Mouse (Mus musculus): ENCODE results near the gene Fam174a. TPM values are rescaled to one million over a fixed set of nuclear protein-coding genes. Genes with fewer than 3 reads are reported as not detected.

Fam174a gene
- polyA plus RNA-seq, 1 experiment = 6.2 TPM

- no peak overlapping the region for H3ac ChIP-seq (ENCODE audit: control insufficient read depth, insufficient read length, low read depth)
- H3K79me2 ChIP-seq (ENCODE audit: control insufficient read depth, insufficient read depth) = no peaks in the 10 kb centered on the region
- no peaks in the 10 kb centered on the region for H3K36me3 ChIP-seq (ENCODE audit: control insufficient read depth, insufficient read depth)
- TF ChIP-seq MYOG (IDR thresholded peaks at IDR 0.05; ENCODE audit: control insufficient read depth, extremely low read depth, insufficient read length) (no peak), USF1 (IDR thresholded peaks at IDR 0.05; ENCODE audit: low read depth) (no peak), MYOD1 (IDR thresholded peaks at IDR 0.05; ENCODE audit: control insufficient read depth, insufficient read length, low read depth) (no peak), MAX (IDR thresholded peaks at IDR 0.05) (no peak), CEBPB (IDR thresholded peaks at IDR 0.05; ENCODE audit: low read depth) (no peak), FOSL1 (IDR thresholded peaks at IDR 0.05; ENCODE audit: insufficient read depth, low read length, poor library complexity, severe bottlenecking) (no peak), CTCF (IDR thresholded peaks at IDR 0.05; ENCODE audit: control insufficient read depth, insufficient read depth, insufficient read length) (no peak)
- no peaks in the 10 kb centered on the region for H3K27me3 ChIP-seq (ENCODE audit: control insufficient read depth, insufficient read depth, insufficient read length)
- no peaks in the 10 kb centered on the region for H3K79me3 ChIP-seq (ENCODE audit: low read depth)
- H3K4me3 ChIP-seq (ENCODE audit: insufficient read depth, poor library complexity, severe bottlenecking) = no peak overlapping the region
Measured at GRCm38 (mm10) chr1:95366616-95367373, 53.4 kb downstream of the Fam174a start.

DNA sequence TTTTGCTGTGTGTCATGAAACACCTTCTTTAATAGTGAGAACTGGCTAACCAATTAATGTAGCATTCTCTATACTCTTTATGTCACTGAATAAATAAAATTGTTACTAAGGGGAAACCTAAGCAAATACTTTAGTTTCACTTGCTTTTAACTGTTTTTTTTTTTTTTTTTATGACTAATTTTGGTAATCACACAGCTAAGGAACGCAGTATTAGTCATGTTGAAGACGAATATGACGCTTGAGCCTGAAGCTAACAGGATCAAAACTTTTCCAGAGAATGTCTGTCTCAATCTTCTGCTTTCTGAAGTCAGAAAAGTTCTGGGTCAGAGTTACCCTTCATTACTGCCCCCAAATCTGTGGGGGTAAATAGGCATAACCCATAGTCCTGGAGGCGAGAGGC lies 54.3 kb downstream of the Fam174a start:
- H3K36me3 ChIP-seq (ENCODE audit: control insufficient read depth, insufficient read depth) = no peaks in the 10 kb centered on the region
- no peak overlapping the region for H3K4me3 ChIP-seq (ENCODE audit: insufficient read depth, poor library complexity, severe bottlenecking)
- TF ChIP-seq MAX (IDR thresholded peaks at IDR 0.05) = no peak
- TF ChIP-seq CTCF (IDR thresholded peaks at IDR 0.05; ENCODE audit: control insufficient read depth, insufficient read depth, insufficient read length) = no peak
- no peak for TF ChIP-seq USF1 (IDR thresholded peaks at IDR 0.05; ENCODE audit: low read depth)
- no peak for TF ChIP-seq FOSL1 (IDR thresholded peaks at IDR 0.05; ENCODE audit: insufficient read depth, low read length, poor library complexity, severe bottlenecking)
- TF ChIP-seq CEBPB (IDR thresholded peaks at IDR 0.05; ENCODE audit: low read depth) = no peak
- no peak for TF ChIP-seq MYOD1 (IDR thresholded peaks at IDR 0.05; ENCODE audit: control insufficient read depth, insufficient read length, low read depth)
- TF ChIP-seq MYOG (IDR thresholded peaks at IDR 0.05; ENCODE audit: control insufficient read depth, extremely low read depth, insufficient read length) = no peak
- no peak overlapping the region for H3ac ChIP-seq (ENCODE audit: control insufficient read depth, insufficient read length, low read depth)
- no peaks in the 10 kb centered on the region for H3K79me2 ChIP-seq (ENCODE audit: control insufficient read depth, insufficient read depth)
- no peaks in the 10 kb centered on the region for H3K79me3 ChIP-seq (ENCODE audit: low read depth)
- H3K27me3 ChIP-seq (ENCODE audit: control insufficient read depth, insufficient read depth, insufficient read length) = no peaks in the 10 kb centered on the region

GRCm38 (mm10) chr1:95375443-95375842 lies 62.0 kb downstream of the Fam174a start:
- Histone ChIP-seq H3ac (ENCODE audit: control insufficient read depth, insufficient read length, low read depth) (no peak overlapping the region), H3K79me3 (ENCODE audit: low read depth) (no peaks in the 10 kb centered on the region), H3K79me2 (ENCODE audit: control insufficient read depth, insufficient read depth) (no peaks in the 10 kb centered on the region), H3K27me3 (ENCODE audit: control insufficient read depth, insufficient read depth, insufficient read length) (no peaks in the 10 kb centered on the region), H3K4me3 (ENCODE audit: insufficient read depth, poor library complexity, severe bottlenecking) (no peak overlapping the region), H3K36me3 (ENCODE audit: control insufficient read depth, insufficient read depth) (no peaks in the 10 kb centered on the region)
- no peak for TF ChIP-seq USF1 (IDR thresholded peaks at IDR 0.05; ENCODE audit: low read depth)
- TF ChIP-seq CEBPB (IDR thresholded peaks at IDR 0.05; ENCODE audit: low read depth) = no peak
- TF ChIP-seq MYOD1 (IDR thresholded peaks at IDR 0.05; ENCODE audit: control insufficient read depth, insufficient read length, low read depth) = no peak
- no peak for TF ChIP-seq FOSL1 (IDR thresholded peaks at IDR 0.05; ENCODE audit: insufficient read depth, low read length, poor library complexity, severe bottlenecking)
- no peak for TF ChIP-seq MYOG (IDR thresholded peaks at IDR 0.05; ENCODE audit: control insufficient read depth, extremely low read depth, insufficient read length)
- TF ChIP-seq MAX (IDR thresholded peaks at IDR 0.05) = no peak
- TF ChIP-seq CTCF (IDR thresholded peaks at IDR 0.05; ENCODE audit: control insufficient read depth, insufficient read depth, insufficient read length) = no peak

GRCm38 (mm10) chr1:95381028-95381427 lies 67.6 kb downstream of the Fam174a start:
- TF ChIP-seq MAX (IDR thresholded peaks at IDR 0.05) (no peak), MYOG (IDR thresholded peaks at IDR 0.05; ENCODE audit: control insufficient read depth, extremely low read depth, insufficient read length) (no peak)
- Histone ChIP-seq H3K4me3 (ENCODE audit: insufficient read depth, poor library complexity, severe bottlenecking) (no peak overlapping the region), H3K79me2 (ENCODE audit: control insufficient read depth, insufficient read depth) (no peaks in the 10 kb centered on the region), H3ac (ENCODE audit: control insufficient read depth, insufficient read length, low read depth) (no peak overlapping the region), H3K36me3 (ENCODE audit: control insufficient read depth, insufficient read depth) (no peaks in the 10 kb centered on the region), H3K27me3 (ENCODE audit: control insufficient read depth, insufficient read depth, insufficient read length) (no peaks in the 10 kb centered on the region), H3K79me3 (ENCODE audit: low read depth) (no peaks in the 10 kb centered on the region)
